Mouse (Mus musculus) C2C12 (cell line): Measurements from ENCODE around the gene Grik4.

ENCODE experiments used
- CTCF ChIP-seq: IDR thresholded peaks from one replicate; pipeline ENCODE4 v1.5.1; 2011; ENCODE audit not compliant: control insufficient read depth, insufficient read depth, insufficient read length
- MAX ChIP-seq: IDR thresholded peaks from one replicate; pipeline ENCODE4 v1.6.1; 2011; ENCODE audit warnings: mild to moderate bottlenecking, control low read depth

- no peak for TF ChIP-seq CTCF
- TF ChIP-seq MAX: no peak
These were observed 63.3 kb downstream of the Grik4 start for GRCm38 (mm10) chr9:42881040-42881439.
